ENCODE assay signal across 8 mouse cellular contexts in the genomic region with DNA sequence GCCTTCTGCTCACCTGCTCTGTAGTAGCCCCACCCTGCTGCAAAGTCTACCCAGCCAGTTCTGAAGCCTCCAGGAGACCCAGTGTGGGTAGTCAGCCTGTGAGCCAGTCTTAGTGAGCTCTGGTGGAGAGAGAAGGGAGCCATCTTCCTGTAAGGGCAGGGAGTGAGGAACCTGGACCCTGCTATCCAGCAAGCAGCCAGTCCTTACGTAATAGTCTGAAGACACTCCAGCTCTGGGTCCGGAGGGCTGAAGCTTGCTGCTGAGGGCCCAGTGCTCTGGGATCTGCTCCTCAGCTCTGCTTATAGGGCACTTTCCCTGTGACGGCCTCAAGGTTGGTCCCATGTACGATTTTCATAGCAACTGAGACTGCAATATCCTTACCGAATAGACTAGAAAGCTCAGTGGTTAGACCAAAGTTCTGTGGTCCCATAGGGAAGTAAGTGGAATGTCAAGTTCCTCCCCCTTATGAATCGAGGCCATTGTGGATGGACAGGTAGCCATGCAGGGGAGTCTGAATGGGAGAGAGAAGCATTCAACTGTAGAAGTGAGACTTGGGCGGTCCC. TPM values are rescaled to one million over a fixed set of nuclear protein-coding genes. Genes with fewer than 3 reads are reported as not detected.
DNase-seq lines count a peak whose midpoint lies in the region; ATAC-seq lines count a peak whose summit lies in the region.

A gene (plus strand): TSS at position 513 of the 563 bp plus-strand sequence.

- H3K9ac ChIP-seq in forebrain, embryonic 13.5 days, result peak within 1 kb of the TSS; percentile 10; the same call in 1 of the 2 replicates
- peak within 1 kb of the TSS; percentile 76 for H3K9ac ChIP-seq in intestine, embryonic 15.5 days
- peak within 1 kb of the TSS; percentile 63 for H3K9ac ChIP-seq in limb, embryonic 15.5 days

- peaks cover 69% of the 10 kb centered on the region for H3K4me1 ChIP-seq in megakaryocyte, embryonic 14.5 days
- peaks cover 32% of the 10 kb centered on the region for H3K4me1 ChIP-seq in forebrain, embryonic 13.5 days
- H3K4me1 ChIP-seq in intestine, embryonic 15.5 days (replicated peaks), result peaks cover 37% of the 10 kb centered on the region
- peaks cover 40% of the 10 kb centered on the region for H3K4me1 ChIP-seq in limb, embryonic 15.5 days

- no peak for DNase-seq in adipocyte (ENCODE audit: low spot score)
- no peak for DNase-seq in right cerebral cortex, postnatal 10 days (ENCODE audit: low spot score in 2 of 2)
- DNase-seq in c-Kit-positive CD71-positive TER-119-positive erythroid progenitor cells, embryonic 14.5 days (ENCODE audit: low spot score), result no peak

- H3K9me3 ChIP-seq in megakaryocyte, embryonic 14.5 days, result no peaks in the 10 kb centered on the region
- H3K9me3 ChIP-seq in forebrain, embryonic 13.5 days (replicated peaks), result no peaks in the 10 kb centered on the region
- no peaks in the 10 kb centered on the region for H3K9me3 ChIP-seq in intestine, embryonic 15.5 days
- no peaks in the 10 kb centered on the region for H3K9me3 ChIP-seq in limb, embryonic 15.5 days

- peak within 1 kb of the TSS; percentile 94 for H3K4me3 ChIP-seq in megakaryocyte, embryonic 14.5 days (replicated peaks)
- H3K4me3 ChIP-seq in forebrain, embryonic 13.5 days, result peak within 1 kb of the TSS; percentile 10; the same call in 1 of the 2 replicates
- H3K4me3 ChIP-seq in intestine, embryonic 15.5 days (replicated peaks), result peak within 1 kb of the TSS; percentile 52
- peak within 1 kb of the TSS; percentile 54 for H3K4me3 ChIP-seq in limb, embryonic 15.5 days

- H3K36me3 ChIP-seq in megakaryocyte, embryonic 14.5 days (replicated peaks; ENCODE audit: low read length), result no peaks in the 10 kb centered on the region
- no peaks in the 10 kb centered on the region for H3K36me3 ChIP-seq in forebrain, embryonic 13.5 days (ENCODE audit: poor library complexity, severe bottlenecking)
- no peaks in the 10 kb centered on the region for H3K36me3 ChIP-seq in intestine, embryonic 15.5 days
- peaks cover 4% of the 10 kb centered on the region; the same call in 1 of the 2 replicates for H3K36me3 ChIP-seq in limb, embryonic 15.5 days

- peak within 1 kb of the TSS; percentile 67 for H3K4me2 ChIP-seq in forebrain, embryonic 13.5 days
- peak within 1 kb of the TSS; percentile 75 for H3K4me2 ChIP-seq in intestine, embryonic 15.5 days (replicated peaks)
- peak within 1 kb of the TSS; percentile 81 for H3K4me2 ChIP-seq in limb, embryonic 15.5 days

- no peak within 1 kb of the TSS for H3K27ac ChIP-seq in forebrain, embryonic 13.5 days
- H3K27ac ChIP-seq in intestine, embryonic 15.5 days, result peak within 1 kb of the TSS; percentile 99
- peak within 1 kb of the TSS; percentile 100 for H3K27ac ChIP-seq in limb, embryonic 15.5 days

- H3K27me3 ChIP-seq in megakaryocyte, embryonic 14.5 days (replicated peaks), result peaks cover 2% of the 10 kb centered on the region
- peaks cover 25% of the 10 kb centered on the region for H3K27me3 ChIP-seq in forebrain, embryonic 13.5 days
- H3K27me3 ChIP-seq in intestine, embryonic 15.5 days (replicated peaks), result no peaks in the 10 kb centered on the region
- no peaks in the 10 kb centered on the region for H3K27me3 ChIP-seq in limb, embryonic 15.5 days

- 58% methylated on average over 7 of the region's 7 CpGs for WGBS in forebrain, embryonic 13.5 days
- WGBS in intestine, embryonic 15.5 days, result 59% methylated on average over 7 of the region's 7 CpGs
- 57% methylated on average over 7 of the region's 7 CpGs for WGBS in limb, embryonic 15.5 days

- ATAC-seq in megakaryocyte, adult 5-6 weeks (ENCODE audit: poor library complexity, severe bottlenecking), result no peak
- ATAC-seq in forebrain, embryonic 13.5 days, result no peak
- no peak for ATAC-seq in intestine, embryonic 15.5 days
- no peak for ATAC-seq in limb, embryonic 15.5 days (ENCODE audit: insufficient number of reproducible peaks, low FRiP score, low TSS enrichment, low read depth)

RNA-seq across cellular contexts. Expression of the gene that starts here (rescaled TPM):
- polyA plus RNA-seq in megakaryocyte, embryonic 14.5 days (2012; ENCODE audit: insufficient read depth, low replicate concordance), result 15.8 and 48.5 TPM in 2 replicates
- total RNA-seq in megakaryocyte, adult 5-6 weeks (2015), result 0.52 and 0.67 TPM in 2 replicates
- 0.29 and 1.2 TPM in 2 replicates for total RNA-seq in megakaryocyte, adult 5-6 weeks (2017)
- polyA plus RNA-seq in forebrain, embryonic 13.5 days (2015; fragmentation: Nextera tagmentation; extraction: Ambion mirVana), result 10.4 and 10.5 TPM in 2 replicates
- polyA plus RNA-seq in intestine, embryonic 15.5 days (2015; fragmentation: Nextera tagmentation; extraction: Ambion mirVana), result 23.6 and 26.4 TPM in 2 replicates
- 76.7 and 79.5 TPM in 2 replicates for polyA plus RNA-seq in limb, embryonic 15.5 days (2015; fragmentation: Nextera tagmentation; extraction: Ambion mirVana)

Comparison
In these comparisons a context has a peak if more than half of its experiments do, and no peak if none do; other contexts are left out.
1. H3K4me3 ChIP-seq: peak in every context shown above with its lines; median percentile 94 in megakaryocyte, embryonic 14.5 days; 54 in limb, embryonic 15.5 days; 52 in intestine, embryonic 15.5 days; 10 in forebrain, embryonic 13.5 days.
2. H3K9ac ChIP-seq: peak in every context shown above with its lines; median percentile 76 in intestine, embryonic 15.5 days; 63 in limb, embryonic 15.5 days; 10 in forebrain, embryonic 13.5 days.